Mouse (Mus musculus) embryonic fibroblast, embryonic 13.5 days (primary cell): Measurements from ENCODE around the gene Ankrd53. TPM values are rescaled to one million over a fixed set of nuclear protein-coding genes. Genes with fewer than 3 reads are reported as not detected.

Source experiments
- H3K27ac ChIP-seq: 2 replicates; pipeline ENCODE4 v1.5.1; 2012; ENCODE audit warnings: low read length, control low read depth, inconsistent platforms; ENCODE audit not compliant: insufficient read depth
- H3K4me1 ChIP-seq: 2 replicates; pipeline ENCODE4 v1.6.1; 2011; ENCODE audit warnings: low read length; ENCODE audit not compliant: control insufficient read depth, insufficient read depth
- H3K4me3 ChIP-seq: 2 replicates; pipeline ENCODE4 v1.5.1; 2011; ENCODE audit warnings: mild to moderate bottlenecking, control low read depth, low read length; ENCODE audit not compliant: insufficient read depth
- CTCF ChIP-seq: IDR thresholded peaks from 2 replicates; pipeline ENCODE4 v1.5.1; 2011; ENCODE audit warnings: mild to moderate bottlenecking, control low read depth, low read length, moderate library complexity, borderline replicate concordance; ENCODE audit not compliant: insufficient read depth
- POLR2A ChIP-seq: IDR thresholded peaks from 2 replicates; pipeline ENCODE4 v1.6.1; 2011; ENCODE audit warnings: low read depth, mild to moderate bottlenecking, control low read depth, low read length, moderate library complexity
- polyA plus RNA-seq: library from polyadenylated mRNA; stranded (reverse); fragments of >200 nt; gene quantifications from 2 replicates; pipeline ENCODE4 v1.2.4, GENCODE M21; 2011; ENCODE audit warnings: low read depth; ENCODE audit not compliant: missing spikeins, insufficient read length

The Ankrd53 gene
- polyA plus RNA-seq, 1 experiment: not detected

DNA sequence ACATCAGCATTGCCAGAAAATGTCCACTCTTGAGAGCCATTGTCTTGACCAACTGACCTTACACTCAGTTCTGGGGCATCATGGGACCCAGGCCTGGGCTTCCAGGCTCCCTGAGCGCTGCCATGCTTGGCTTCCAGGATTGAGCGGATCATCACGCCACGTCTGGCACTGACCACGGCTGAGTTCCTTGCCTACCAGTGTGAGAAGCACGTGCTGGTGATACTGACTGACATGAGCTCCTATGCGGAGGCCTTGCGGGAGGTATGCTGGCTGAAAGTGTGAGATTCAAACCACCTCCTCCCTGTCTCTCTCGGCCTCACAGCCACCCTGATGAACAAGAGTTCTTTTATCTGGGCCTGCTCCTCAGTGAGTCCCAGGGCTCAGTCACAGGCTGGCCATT, 6.4 kb upstream of the Ankrd53 start:
- Histone ChIP-seq H3K27ac (no peak overlapping the region), H3K4me1 (no peaks in the 10 kb centered on the region), H3K4me3 (no peak overlapping the region)
- TF ChIP-seq CTCF: no peak
- no peak for TF ChIP-seq POLR2A

DNA sequence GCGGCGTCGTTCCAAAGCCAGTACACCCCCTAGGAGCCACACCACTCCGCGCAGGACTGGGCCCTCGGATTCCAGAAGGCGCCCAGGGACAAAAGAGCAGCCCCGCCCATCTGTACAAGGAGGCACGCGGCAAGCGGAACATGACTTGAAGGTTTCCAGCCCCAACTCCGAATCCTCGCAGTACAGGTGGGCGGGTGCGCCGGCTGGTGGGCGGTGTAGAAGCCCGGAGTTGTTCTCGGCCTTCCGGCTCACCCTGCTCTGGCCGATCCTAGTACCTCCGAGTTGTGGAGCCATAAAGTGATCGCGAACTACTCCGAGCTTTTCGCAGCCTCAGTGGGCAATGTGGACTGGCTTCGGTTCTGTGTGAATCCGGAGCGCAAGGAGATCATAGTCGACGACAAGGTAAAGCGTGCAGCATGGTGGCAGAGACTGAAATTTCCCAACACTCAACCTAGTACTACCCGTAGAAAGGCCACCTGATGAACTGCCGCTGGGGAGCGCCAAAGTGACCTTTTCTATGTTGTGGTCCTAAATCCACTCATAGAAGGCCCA, 512 bp downstream of the Ankrd53 start:
- Histone ChIP-seq H3K4me1 (no peaks in the 10 kb centered on the region), H3K27ac (no peak overlapping the region), H3K4me3 (no peak overlapping the region)
- no peak for TF ChIP-seq CTCF
- no peak for TF ChIP-seq POLR2A

DNA sequence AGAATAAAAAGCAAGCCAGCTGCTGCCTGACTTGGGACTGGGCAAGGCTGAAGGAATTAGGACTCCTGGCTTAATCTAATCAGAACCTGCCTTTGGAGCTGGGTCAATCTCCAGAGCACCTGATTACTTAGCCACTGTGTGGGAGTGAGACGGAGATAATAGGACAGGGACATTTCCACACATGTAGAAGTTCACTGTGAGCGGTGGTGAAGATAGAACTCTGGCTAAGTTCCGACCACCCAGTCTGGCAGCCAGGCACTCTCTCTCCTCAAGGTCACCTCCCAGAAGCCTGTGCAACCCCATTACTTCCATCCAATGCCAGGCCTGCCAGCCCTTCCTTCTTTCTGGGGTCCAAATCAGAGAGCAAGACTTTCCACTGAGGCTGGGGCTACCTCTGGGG, 4.5 kb downstream of the Ankrd53 start:
- TF ChIP-seq CTCF: no peak
- no peak for TF ChIP-seq POLR2A
- no peaks in the 10 kb centered on the region for H3K4me1 ChIP-seq
- no peak overlapping the region for H3K27ac ChIP-seq
- H3K4me3 ChIP-seq: no peak overlapping the region

DNA sequence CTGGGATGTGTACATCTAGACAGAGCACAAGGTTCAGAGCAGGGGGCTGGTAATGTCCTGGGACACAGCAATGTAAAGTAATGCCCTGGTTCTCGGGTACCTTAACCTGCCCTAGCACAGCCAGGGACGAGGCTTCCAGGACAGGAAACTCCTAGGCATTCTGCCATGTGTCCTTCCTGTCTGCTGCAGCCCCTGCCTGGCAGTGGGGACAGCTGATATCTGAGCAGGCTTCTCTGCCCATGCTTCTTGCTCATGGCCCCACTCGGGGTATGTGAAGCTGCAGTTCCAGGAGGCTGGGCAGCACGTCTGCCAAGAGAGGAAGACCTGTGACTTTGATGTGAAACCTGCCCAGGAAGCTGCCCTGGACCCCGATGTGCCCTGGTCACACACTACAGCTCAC, 6.0 kb downstream of the Ankrd53 start:
- no peak for TF ChIP-seq CTCF
- no peak for TF ChIP-seq POLR2A
- Histone ChIP-seq H3K4me1 (0 out of 2 replicates have a peak, but pooled peaks cover under 1% of the 10 kb centered on the region), H3K27ac (no peak overlapping the region), H3K4me3 (no peak overlapping the region)

DNA sequence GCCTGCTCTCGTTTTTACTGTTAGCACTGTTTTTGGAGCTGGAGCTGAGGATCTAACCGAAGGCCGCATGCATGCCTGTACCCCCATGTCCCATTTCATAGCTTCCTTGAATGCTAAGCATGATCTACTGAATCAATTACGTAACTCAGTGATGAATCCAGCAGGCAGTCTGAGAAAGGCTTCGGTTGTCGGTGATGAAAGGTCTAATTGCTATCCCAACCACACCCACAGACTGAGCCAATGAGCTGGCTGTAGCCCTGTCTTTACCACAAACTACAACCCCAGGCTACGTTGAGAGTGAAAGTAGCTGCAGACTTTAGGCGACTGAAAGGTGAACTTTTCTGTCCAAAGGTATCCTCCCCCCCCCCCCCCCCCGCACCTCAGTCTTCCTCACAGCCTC, 11.7 kb downstream of the Ankrd53 start:
- H3K4me3 ChIP-seq: peak overlapping the region; percentile 93
- TF ChIP-seq CTCF (no peak), POLR2A (no peak)
- H3K27ac ChIP-seq: no peak overlapping the region
- 0 out of 2 replicates have a peak, but pooled peaks cover 3% of the 10 kb centered on the region for H3K4me1 ChIP-seq

DNA sequence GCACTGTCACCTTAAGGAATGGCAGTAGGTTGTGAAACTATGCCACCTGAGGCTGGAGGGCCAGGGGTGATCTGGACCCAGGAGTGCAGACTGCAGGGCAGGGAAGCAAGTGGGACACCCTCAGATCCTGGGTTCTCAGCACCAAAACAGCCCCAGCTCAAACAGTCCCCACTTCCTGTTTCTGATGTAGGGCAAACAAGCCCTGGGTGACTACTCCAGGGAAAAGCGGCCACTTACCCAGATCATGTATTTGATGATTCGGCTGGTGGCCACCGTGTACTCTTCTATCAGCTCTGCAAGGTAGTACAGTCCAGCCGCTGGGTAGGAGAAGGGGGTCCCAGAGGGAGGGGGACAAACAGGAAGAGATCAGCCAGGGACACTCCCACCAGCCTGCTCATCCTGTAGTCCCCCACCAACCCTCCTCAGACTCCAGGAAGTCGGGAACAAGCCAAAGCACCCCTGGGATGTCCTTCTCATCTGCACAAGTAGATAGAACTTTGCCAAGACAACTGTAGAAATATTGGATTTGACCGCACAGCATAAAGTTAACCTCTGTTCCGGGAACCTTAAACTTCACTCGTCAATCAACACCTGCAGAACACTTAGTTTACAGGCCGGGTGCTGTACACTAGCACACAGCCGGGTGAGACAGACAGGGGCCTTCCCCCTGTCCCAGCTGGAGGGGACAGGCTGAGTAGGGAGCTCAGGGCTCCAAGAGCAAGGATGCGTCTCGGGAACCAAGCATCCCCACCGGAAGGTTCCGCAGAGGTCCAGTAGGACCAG, 12.5 kb downstream of the Ankrd53 start:
- Histone ChIP-seq H3K27ac (peak overlapping the region; percentile 15; the same call in 1 of the 2 replicates), H3K4me3 (peak overlapping the region; percentile 93)
- TF ChIP-seq POLR2A (no peak), CTCF (no peak)

DNA sequence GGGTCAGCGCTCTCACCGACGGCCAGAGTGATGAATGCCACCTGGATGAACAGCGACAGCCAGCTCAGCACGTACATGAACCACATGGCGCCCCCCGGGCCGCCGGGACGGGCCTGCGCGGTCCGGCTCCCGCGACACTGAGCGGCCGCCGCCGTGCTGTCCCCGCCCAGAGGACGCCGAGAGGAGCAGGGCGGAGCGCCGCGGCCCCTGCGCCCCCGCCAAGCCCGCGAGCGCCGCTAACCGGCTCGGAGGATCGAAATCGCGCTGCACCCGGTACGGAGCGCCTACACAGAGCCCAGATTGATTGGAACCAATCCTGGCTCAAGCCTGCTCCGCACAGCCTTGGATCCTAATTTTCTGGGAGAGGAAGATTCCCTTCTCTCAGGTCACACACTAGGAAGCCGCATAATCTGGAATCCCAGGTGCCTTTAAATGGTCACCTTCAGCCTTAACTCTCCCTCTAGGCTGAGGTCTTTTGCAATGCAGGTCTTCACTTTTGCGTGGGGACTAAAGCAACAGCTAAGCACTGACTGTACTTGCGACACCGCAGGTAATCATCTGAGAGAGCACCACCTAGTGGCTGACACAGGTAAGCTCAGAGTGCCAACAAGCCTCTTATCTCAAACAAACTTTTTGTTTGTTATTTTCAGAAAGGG, 13.3 kb downstream of the Ankrd53 start, which contains the start of gene Tex261:
Gene Tex261 (minus strand): TSS at position 176 of the 656 bp plus-strand sequence.
- Histone ChIP-seq H3K27ac (peak within 1 kb of the TSS; percentile 59), H3K4me3 (peak within 1 kb of the TSS; percentile 93), H3K4me1 (0 out of 2 replicates have a peak, but pooled peaks cover 3% of the 10 kb centered on the region)
- TF ChIP-seq POLR2A (peak; percentile 96), CTCF (peak; percentile 80)

More for the DNA sequence above, 12.5 kb downstream of the Ankrd53 start:
- H3K4me1 ChIP-seq: 0 out of 2 replicates have a peak, but pooled peaks cover 3% of the 10 kb centered on the region

DNA sequence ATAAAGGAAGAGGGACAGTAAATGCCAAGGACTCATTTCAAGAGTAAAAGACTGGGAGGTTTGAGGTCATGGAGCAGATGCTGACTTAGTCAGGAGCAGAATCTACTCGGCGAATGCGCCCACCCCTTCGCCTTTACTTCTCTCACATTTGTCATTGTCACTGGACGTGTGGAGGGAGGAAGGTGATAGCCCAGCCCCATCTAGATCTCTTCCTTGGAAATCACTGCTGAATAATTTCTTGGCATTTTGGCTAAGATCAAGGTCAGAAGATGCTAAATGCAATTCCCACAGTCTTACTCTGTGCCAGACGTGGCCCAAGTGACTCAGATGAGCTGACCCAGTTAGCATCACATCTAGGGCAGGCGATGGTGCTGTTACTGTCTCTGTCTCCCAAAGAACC, 15.9 kb downstream of the Ankrd53 start:
- no peak for TF ChIP-seq POLR2A
- TF ChIP-seq CTCF: no peak
- Histone ChIP-seq H3K27ac (no peak overlapping the region), H3K4me1 (0 out of 2 replicates have a peak, but pooled peaks cover 3% of the 10 kb centered on the region), H3K4me3 (no peak overlapping the region)

- Histone ChIP-seq H3K4me3 (no peak overlapping the region), H3K27ac (no peak overlapping the region)
- no peak for TF ChIP-seq POLR2A
- TF ChIP-seq CTCF: peak; percentile 65; the same call in 1 of the 2 replicates
Measured at GRCm38 (mm10) chr6:83779026-83779425, 16.6 kb downstream of the Ankrd53 start.

DNA sequence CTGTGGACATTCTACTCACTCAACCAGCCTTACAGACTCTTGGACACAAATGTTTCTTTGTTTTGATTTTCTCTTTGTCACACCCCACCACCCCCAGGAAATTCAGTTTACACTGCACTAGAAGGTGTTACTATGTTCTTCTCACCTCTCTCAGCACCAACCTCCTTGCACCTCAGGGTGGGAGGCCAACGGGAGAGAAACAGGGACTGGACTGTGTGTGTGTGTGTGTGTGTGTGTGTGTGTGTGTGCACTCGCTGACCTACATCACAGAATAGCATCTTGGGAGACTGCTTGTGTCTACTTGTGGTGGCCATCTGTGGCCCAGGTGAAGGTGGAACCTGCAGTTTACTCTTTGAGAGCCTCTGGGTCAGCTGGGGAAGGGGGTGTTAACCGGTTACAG, 24.0 kb downstream of the Ankrd53 start:
- Histone ChIP-seq H3K27ac (no peak overlapping the region), H3K4me3 (no peak overlapping the region), H3K4me1 (peaks cover 1% of the 10 kb centered on the region)
- no peak for TF ChIP-seq CTCF
- no peak for TF ChIP-seq POLR2A

More at GRCm38 (mm10) chr6:83779026-83779425, 16.6 kb downstream of the Ankrd53 start:
- H3K4me1 ChIP-seq: no peaks in the 10 kb centered on the region
